In genomic region chr14:27348088-27348487, GRCm38 (mm10) we compare ENCODE assay signal across 14 mouse cellular contexts.
DNase-seq lines count a peak whose midpoint lies in the region; TF ChIP-seq lines count a peak whose summit lies in the region.
"Had no signal": no experiment of that assay in that cellular context is flagged by ENCODE, and none has a peak within 500 bp of the region (broad histone marks: within the 10 kb centered on the region; RNA-seq: fewer than 3 reads in every experiment).

No protein-coding gene starts in this region.

- no peaks in the 10 kb centered on the region for H3K9me3 ChIP-seq in E14TG2a.4 (ENCODE audit: low read length)
- no peaks in the 10 kb centered on the region for H3K9me3 ChIP-seq in limb, embryonic 10.5 days (replicated peaks)
- H3K9me3 ChIP-seq: embryonic facial prominence, embryonic 13.5 days; hindbrain, embryonic 15.5 days; liver, embryonic 12.5 days; neural tube, embryonic 12.5 days had no signal

- H3K4me1 ChIP-seq in E14TG2a.4 (replicated peaks; ENCODE audit: low read depth, low read length), result peaks cover 95% of the 10 kb centered on the region
- H3K4me1 ChIP-seq in limb, embryonic 10.5 days, result peaks cover 51% of the 10 kb centered on the region
- H3K4me1 ChIP-seq: neural tube, embryonic 12.5 days had no signal

- TF ChIP-seq CTCF in E14TG2a.4 (conservative IDR thresholded peaks at IDR 0.05; ENCODE audit: low read length), result no peak

- peak overlapping the region; percentile 51; the same call in 1 of the 2 replicates for H3K27ac ChIP-seq in limb, embryonic 10.5 days
- H3K27ac ChIP-seq: embryonic facial prominence, embryonic 13.5 days; hindbrain, embryonic 15.5 days; liver, embryonic 12.5 days; neural tube, embryonic 12.5 days had no signal

- WGBS in limb, embryonic 10.5 days, result 85% methylated on average over 2 of the region's 2 CpGs

- intact Hi-C loops in heart, postnatal 10 days (cut with DNase I), result no loop called here

- no peaks in the 10 kb centered on the region for H3K36me3 ChIP-seq in E14TG2a.4 (ENCODE audit: insufficient read depth, low read length)
- H3K36me3 ChIP-seq in limb, embryonic 10.5 days, result 0 out of 2 replicates have a peak, but pooled peaks cover 5% of the 10 kb centered on the region
- H3K36me3 ChIP-seq: embryonic facial prominence, embryonic 13.5 days; hindbrain, embryonic 15.5 days; liver, embryonic 12.5 days; neural tube, embryonic 12.5 days had no signal

- peak overlapping the region; percentile 33 for H3K4me3 ChIP-seq in E14TG2a.4 (replicated peaks; ENCODE audit: low read length)
- H3K4me3 ChIP-seq in limb, embryonic 10.5 days, result no peak overlapping the region
- H3K4me3 ChIP-seq: embryonic facial prominence, embryonic 13.5 days; hindbrain, embryonic 15.5 days; liver, embryonic 12.5 days; neural tube, embryonic 12.5 days had no signal

- peak; percentile 89 for DNase-seq in heart, adult 11 months
- no peak for DNase-seq in heart, postnatal 10 days
- DNase-seq in kidney, adult 9 months, result peak; percentile 49
- no peak for DNase-seq in kidney, postnatal 10 days
- DNase-seq in limb, embryonic 10.5 days (ENCODE audit: low spot score), result no peak
- no peak for DNase-seq in cerebellum, adult 11 months
- DNase-seq in thymus, postnatal 25 days, result no peak
- DNase-seq: cerebellum, adult 18-20 months; gastrocnemius, postnatal 36 days had no signal

- H3K27me3 ChIP-seq in E14TG2a.4 (ENCODE audit: insufficient read depth, low read length), result no peaks in the 10 kb centered on the region
- no peaks in the 10 kb centered on the region for H3K27me3 ChIP-seq in limb, embryonic 10.5 days (ENCODE audit: low read depth, poor library complexity, severe bottlenecking)
- H3K27me3 ChIP-seq: embryonic facial prominence, embryonic 13.5 days; hindbrain, embryonic 15.5 days; liver, embryonic 12.5 days; neural tube, embryonic 12.5 days had no signal

Comparison
In these comparisons a context has a peak if more than half of its experiments do, and no peak if none do; other contexts are left out.
1. DNase-seq: peak in heart, adult 11 months (single experiment) and kidney, adult 9 months (single experiment); none in heart, postnatal 10 days (0 of 2), kidney, postnatal 10 days (single experiment), limb, embryonic 10.5 days (single experiment), cerebellum, adult 11 months (single experiment) and thymus, postnatal 25 days (single experiment).